ENCODE assay signal across 10 mouse cellular contexts in the genomic region with DNA sequence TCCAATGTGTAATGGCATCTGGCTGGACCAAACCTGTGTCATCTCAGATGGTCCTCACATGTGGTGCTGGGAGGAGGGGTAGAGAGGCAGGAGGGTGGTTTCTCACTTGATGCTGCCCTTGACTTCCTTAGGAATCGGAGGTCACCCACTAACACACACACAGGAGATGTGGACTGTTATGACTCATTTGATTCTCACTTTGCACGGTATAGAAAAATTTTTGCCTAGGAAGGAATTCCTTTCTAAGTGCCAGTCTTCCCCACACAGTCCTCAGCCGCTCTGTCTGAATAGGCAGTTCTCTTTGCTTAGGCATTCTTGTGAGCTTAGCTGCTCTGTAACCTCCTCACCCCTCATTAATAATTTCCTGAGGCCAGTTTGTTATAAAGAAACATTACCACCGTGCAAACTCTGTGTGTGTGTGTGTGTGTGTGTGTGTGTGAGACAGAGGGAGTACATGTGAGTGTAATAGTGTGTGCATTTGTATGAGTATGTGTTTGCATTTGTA. TPM values are rescaled to one million over a fixed set of nuclear protein-coding genes. Genes with fewer than 3 reads are reported as not detected.
A peak's percentile ranks its signal among the peaks of the same experiment; 100 is the strongest.
DNase-seq lines count a peak whose midpoint lies in the region; ATAC-seq and TF ChIP-seq lines count a peak whose summit lies in the region.
"Had no signal": no experiment of that assay in that cellular context is flagged by ENCODE, and none has a peak within 500 bp of the region (broad histone marks: within the 10 kb centered on the region; RNA-seq: fewer than 3 reads in every experiment).

No protein-coding gene starts in this region.

- WGBS in midbrain, embryonic 11.5 days, result 45% methylated on average over 4 of the region's 4 CpGs
- WGBS in midbrain, postnatal 0 days, result 49% methylated on average over 4 of the region's 4 CpGs
- WGBS in embryonic facial prominence, embryonic 13.5 days, result 31% methylated on average over 4 of the region's 4 CpGs
- 13% methylated on average over 4 of the region's 4 CpGs for WGBS in stomach, embryonic 16.5 days

- no peaks in the 10 kb centered on the region for H3K9me3 ChIP-seq in midbrain, embryonic 11.5 days (ENCODE audit: control insufficient read depth, low read length)
- no peaks in the 10 kb centered on the region for H3K9me3 ChIP-seq in midbrain, postnatal 0 days (ENCODE audit: low read length)
- H3K9me3 ChIP-seq in embryonic facial prominence, embryonic 13.5 days, result no peaks in the 10 kb centered on the region
- H3K9me3 ChIP-seq in stomach, embryonic 16.5 days (replicated peaks; ENCODE audit: control insufficient read depth, low read length), result no peaks in the 10 kb centered on the region

- no peak for TF ChIP-seq CTCF in midbrain, postnatal 0 days (IDR thresholded peaks at IDR 0.05)

- H3K27me3 ChIP-seq in midbrain, embryonic 11.5 days (ENCODE audit: control insufficient read depth, insufficient read depth, low read length), result no peaks in the 10 kb centered on the region
- H3K27me3 ChIP-seq in midbrain, postnatal 0 days (ENCODE audit: insufficient read depth, low read length), result no peaks in the 10 kb centered on the region
- H3K27me3 ChIP-seq in embryonic facial prominence, embryonic 13.5 days, result no peaks in the 10 kb centered on the region
- no peaks in the 10 kb centered on the region for H3K27me3 ChIP-seq in stomach, embryonic 16.5 days (ENCODE audit: control insufficient read depth, insufficient read depth, low read length)

- no peak overlapping the region for H3K27ac ChIP-seq in midbrain, embryonic 11.5 days (ENCODE audit: low read depth, low read length)
- H3K27ac ChIP-seq in midbrain, postnatal 0 days (ENCODE audit: low read depth, low read length), result no peak overlapping the region
- H3K27ac ChIP-seq in embryonic facial prominence, embryonic 13.5 days, result 0 out of 2 replicates have a peak overlapping the region, but pooled peaks have one; percentile 12
- peak overlapping the region; percentile 63 for H3K27ac ChIP-seq in stomach, embryonic 16.5 days (ENCODE audit: low read length)

- H3K4me1 ChIP-seq in midbrain, embryonic 11.5 days (ENCODE audit: control insufficient read depth, insufficient read depth, low read length), result no peaks in the 10 kb centered on the region
- no peaks in the 10 kb centered on the region for H3K4me1 ChIP-seq in midbrain, postnatal 0 days (ENCODE audit: insufficient read depth, low read length)
- peaks cover 8% of the 10 kb centered on the region; the same call in 1 of the 2 replicates for H3K4me1 ChIP-seq in embryonic facial prominence, embryonic 13.5 days
- peaks cover 10% of the 10 kb centered on the region; the same call in 1 of the 2 replicates for H3K4me1 ChIP-seq in stomach, embryonic 16.5 days (ENCODE audit: control insufficient read depth, insufficient read depth, low read length)

- no peak overlapping the region for H3K9ac ChIP-seq in midbrain, embryonic 11.5 days (ENCODE audit: low read length)
- H3K9ac ChIP-seq in midbrain, postnatal 0 days (replicated peaks; ENCODE audit: low read length, poor library complexity, severe bottlenecking), result no peak overlapping the region
- no peak overlapping the region for H3K9ac ChIP-seq in embryonic facial prominence, embryonic 13.5 days
- no peak overlapping the region for H3K9ac ChIP-seq in stomach, embryonic 16.5 days (ENCODE audit: low read length)

- no peak overlapping the region for H3K4me3 ChIP-seq in midbrain, embryonic 11.5 days (ENCODE audit: low read depth, low read length)
- H3K4me3 ChIP-seq in midbrain, postnatal 0 days (ENCODE audit: low read depth, low read length), result no peak overlapping the region
- no peak overlapping the region for H3K4me3 ChIP-seq in embryonic facial prominence, embryonic 13.5 days
- H3K4me3 ChIP-seq in stomach, embryonic 16.5 days (replicated peaks; ENCODE audit: low read length), result no peak overlapping the region

- no peak for DNase-seq in midbrain, embryonic 11.5 days (ENCODE audit: low spot score, missing footprints)
- no peak for DNase-seq in midbrain, postnatal 0 days (ENCODE audit: low spot score)
- peak; percentile 38 for DNase-seq in kidney, postnatal 10 days
- no peak for DNase-seq in retina, postnatal 1 day
- DNase-seq: cerebellum, adult 18-20 months; heart, postnatal 14 days; liver had no signal

- H3K4me2 ChIP-seq in midbrain, embryonic 11.5 days, result no peak overlapping the region
- H3K4me2 ChIP-seq in midbrain, postnatal 0 days (ENCODE audit: low read depth, low read length, poor library complexity, severe bottlenecking), result no peak overlapping the region
- H3K4me2 ChIP-seq in embryonic facial prominence, embryonic 13.5 days, result no peak overlapping the region
- no peak overlapping the region for H3K4me2 ChIP-seq in stomach, embryonic 16.5 days (ENCODE audit: low read depth, low read length)

- peak; percentile 70 for ATAC-seq in midbrain, embryonic 11.5 days (ENCODE audit: low FRiP score)
- ATAC-seq in midbrain, postnatal 0 days (ENCODE audit: low FRiP score), result no peak
- ATAC-seq in embryonic facial prominence, embryonic 13.5 days (ENCODE audit: insufficient number of reproducible peaks, insufficient read depth, low FRiP score, low TSS enrichment, low read depth), result no peak
- peak; percentile 86 for ATAC-seq in stomach, embryonic 16.5 days (ENCODE audit: insufficient read depth, low FRiP score)
- no peak for ATAC-seq in activated CD4-positive, CD25-positive, alpha-beta regulatory T cell, adult 4 months

- no peaks in the 10 kb centered on the region for H3K36me3 ChIP-seq in midbrain, embryonic 11.5 days (ENCODE audit: control insufficient read depth, insufficient read depth, low read length)
- H3K36me3 ChIP-seq in midbrain, postnatal 0 days (ENCODE audit: insufficient read depth, low read length), result no peaks in the 10 kb centered on the region
- no peaks in the 10 kb centered on the region for H3K36me3 ChIP-seq in embryonic facial prominence, embryonic 13.5 days
- no peaks in the 10 kb centered on the region for H3K36me3 ChIP-seq in stomach, embryonic 16.5 days (ENCODE audit: control insufficient read depth, insufficient read depth, low read length)

RNA-seq across cellular contexts. Expression of a gene that starts 22.4 kb away (rescaled TPM):
- 7.1 and 7.2 TPM in 2 replicates for polyA plus RNA-seq in midbrain, embryonic 11.5 days (2014; fragmentation: Nextera tagmentation; extraction: Ambion mirVana)
- total RNA-seq in midbrain, postnatal 0 days (2014; rRNA removed), result 3.0 and 3.5 TPM in 2 replicates
- 2.9 and 3.7 TPM in 2 replicates for polyA plus RNA-seq in midbrain, postnatal 0 days (2015; fragmentation: Nextera tagmentation; extraction: Ambion mirVana)
- polyA plus RNA-seq in embryonic facial prominence, embryonic 13.5 days (2015; fragmentation: Nextera tagmentation; extraction: Ambion mirVana), result 36.0 and 39.1 TPM in 2 replicates
- 15.5 and 16.2 TPM in 2 replicates for polyA plus RNA-seq in stomach, embryonic 16.5 days (2015; fragmentation: Nextera tagmentation; extraction: Ambion mirVana)
- not detected for polyA plus RNA-seq in activated CD4-positive, CD25-positive, alpha-beta regulatory T cell, adult 4 months (2017; shearing (Covaris generic))

Comparison
In these comparisons a context has a peak if more than half of its experiments do, and no peak if none do; other contexts are left out.
1. ATAC-seq: peak in midbrain, embryonic 11.5 days (single experiment) and stomach, embryonic 16.5 days (single experiment); none in midbrain, postnatal 0 days (single experiment), embryonic facial prominence, embryonic 13.5 days (single experiment) and activated CD4-positive, CD25-positive, alpha-beta regulatory T cell, adult 4 months (single experiment).
2. H3K27ac ChIP-seq: peak in embryonic facial prominence, embryonic 13.5 days (single experiment) and stomach, embryonic 16.5 days (single experiment); none in midbrain, embryonic 11.5 days (single experiment) and midbrain, postnatal 0 days (single experiment).